Mouse (Mus musculus) cerebellum, postnatal 36 days (tissue): ENCODE measurements around the gene Trdn.

Experiments
- DNase-seq, 2 experiments: peaks; one replicate each; pipeline ENCODE4 v3.0.0; 2021 to 2022; ENCODE audit warnings: mixed read lengths in 2 of 2

The Trdn gene

DNA sequence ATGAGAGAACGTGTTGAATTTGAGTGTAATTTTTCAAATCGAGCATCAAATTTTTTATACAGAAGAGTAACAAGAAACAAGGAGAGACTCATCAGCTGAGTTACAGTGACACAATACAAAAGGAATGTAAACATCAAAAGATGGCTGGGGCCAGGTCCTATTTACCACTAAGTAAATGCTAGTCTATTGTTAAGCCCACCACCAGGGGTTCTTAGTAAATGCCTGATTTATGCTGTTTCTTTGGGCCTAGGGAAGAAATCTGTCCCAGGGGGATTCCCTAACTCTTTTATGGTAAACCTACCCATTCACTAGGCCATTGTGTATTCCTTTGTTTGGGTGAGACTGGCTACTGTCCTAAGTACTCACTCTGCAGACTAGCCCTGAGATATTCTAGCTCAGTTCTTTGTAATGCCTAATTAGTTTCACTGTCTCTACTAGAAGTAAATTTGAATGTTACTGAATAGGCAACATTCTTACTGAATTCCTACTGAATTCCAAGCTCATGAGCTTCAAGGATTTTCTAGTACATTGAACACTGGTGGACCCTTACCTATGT, 295.2 kb downstream of the Trdn start:
- no peak for DNase-seq
